Mouse (Mus musculus) midbrain, embryonic 16.5 days (tissue): ENCODE results near the gene Prkaca. TPM values are rescaled to one million over a fixed set of nuclear protein-coding genes. Genes with fewer than 3 reads are reported as not detected.

ENCODE experiments used
- ATAC-seq: fragments of 200-750 bp; cut with Nextera tagmentation; 2 replicates; pipeline ENCODE4 v1.8.0; 2017; ENCODE audit warnings: moderate TSS enrichment
- H3K27ac ChIP-seq: fragments of 300-500 bp; sonication (generic); 2 replicates; pipeline ENCODE4 v1.5.1; 2014; ENCODE audit warnings: mild to moderate bottlenecking, low read length, mixed read lengths
- H3K27me3 ChIP-seq: fragments of 300-500 bp; sonication (generic); 2 replicates; pipeline ENCODE4 v1.6.1; 2014; ENCODE audit warnings: low read depth, low read length, mixed read lengths; ENCODE audit not compliant: control insufficient read depth, insufficient read depth
- H3K36me3 ChIP-seq: fragments of 300-500 bp; sonication (generic); 2 replicates; pipeline ENCODE4 v1.6.1; 2014; ENCODE audit warnings: mild to moderate bottlenecking, low read length, moderate library complexity, mixed read lengths; ENCODE audit not compliant: control insufficient read depth, insufficient read depth
- H3K4me1 ChIP-seq: fragments of 300-500 bp; sonication (generic); 2 replicates; pipeline ENCODE4 v1.6.1; 2014; ENCODE audit warnings: mild to moderate bottlenecking, low read length, mixed read lengths; ENCODE audit not compliant: control insufficient read depth, insufficient read depth
- H3K4me2 ChIP-seq: fragments of 300-500 bp; sonication (generic); 2 replicates; pipeline ENCODE4 v1.6.1; 2014; ENCODE audit warnings: mild to moderate bottlenecking, low read length, mixed read lengths
- H3K4me3 ChIP-seq: fragments of 300-500 bp; sonication (generic); 2 replicates; pipeline ENCODE4 v1.5.1; 2014; ENCODE audit warnings: low read depth, mild to moderate bottlenecking, low read length, moderate library complexity, mixed read lengths
- H3K9ac ChIP-seq: fragments of 300-500 bp; sonication (generic); 2 replicates; pipeline ENCODE4 v1.6.1; 2014; ENCODE audit warnings: low read depth, low read length, mixed read lengths
- H3K9me3 ChIP-seq: fragments of 300-500 bp; sonication (generic); replicated peaks from 2 replicates; pipeline ENCODE4 v1.6.1; 2014; ENCODE audit warnings: mild to moderate bottlenecking, low read length, mixed read lengths; ENCODE audit not compliant: control insufficient read depth, poor library complexity, severe bottlenecking
- WGBS: fragments of 180-500 bp; shearing (Covaris S2); extraction: QIAGEN DNeasy Blood & Tissue Kit; methylation state at CpG from one replicate; pipeline ENCODE4 v1.1.7; 2014; 5-methylcytosine and 5-hydroxymethylcytosine counted together
- polyA plus RNA-seq: library from polyadenylated mRNA; unstranded; fragments of >200 nt; fragmentation: Nextera tagmentation; extraction: Ambion mirVana; gene quantifications from 2 replicates; pipeline ENCODE4 v1.2.1, GENCODE M21; 2015

Gene Prkaca
- polyA plus RNA-seq, 1 experiment from 2014 or later, result 231 TPM

DNA sequence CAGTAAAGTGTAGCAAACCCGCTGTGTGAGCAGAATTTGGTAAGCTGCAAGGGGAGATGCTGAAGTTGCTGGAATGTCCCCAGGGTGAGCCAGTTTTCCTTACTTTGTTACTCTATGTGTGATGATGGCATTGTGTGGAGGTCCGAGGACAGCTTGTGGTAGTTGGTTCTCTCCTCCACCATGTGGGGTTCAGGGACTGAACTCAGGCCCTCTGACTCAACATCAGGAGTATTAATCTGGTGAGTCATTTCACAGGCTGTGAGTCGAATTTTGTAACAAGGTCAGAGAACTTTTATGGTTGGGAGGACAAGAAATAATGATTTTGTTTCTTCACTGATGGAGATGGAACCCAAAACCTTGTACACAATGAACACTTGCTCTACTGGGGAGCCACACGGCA, 60.0 kb downstream of the Prkaca start:
- Histone ChIP-seq H3K27me3 (peaks cover 6% of the 10 kb centered on the region), H3K36me3 (no peaks in the 10 kb centered on the region), H3K9me3 (no peaks in the 10 kb centered on the region), H3K4me3 (no peak overlapping the region), H3K4me1 (no peaks in the 10 kb centered on the region), H3K27ac (no peak overlapping the region), H3K9ac (no peak overlapping the region), H3K4me2 (no peak overlapping the region)
- WGBS, result 77% methylated on average over 4 of the region's 4 CpGs
- ATAC-seq, result no peak

DNA sequence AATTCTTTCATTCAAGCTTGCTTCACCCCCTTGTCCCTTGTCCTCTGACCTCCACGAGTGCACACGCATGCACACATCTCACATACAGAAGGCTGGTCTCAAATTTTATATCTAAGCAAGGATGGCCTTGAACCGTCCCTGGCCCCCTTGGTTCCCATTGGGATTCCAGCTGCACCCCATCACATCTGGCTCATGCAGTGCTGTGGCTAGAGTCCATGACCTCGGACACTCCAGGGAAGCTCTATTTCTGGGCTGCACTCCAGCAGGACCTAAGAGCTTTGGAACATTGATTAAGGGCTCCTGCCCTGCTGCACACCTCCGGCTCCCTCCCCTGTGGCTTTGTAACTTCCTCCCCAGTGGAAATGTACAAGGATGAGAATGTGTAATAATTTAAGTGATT, 65.2 kb downstream of the Prkaca start:
- ATAC-seq, result no peak

DNA sequence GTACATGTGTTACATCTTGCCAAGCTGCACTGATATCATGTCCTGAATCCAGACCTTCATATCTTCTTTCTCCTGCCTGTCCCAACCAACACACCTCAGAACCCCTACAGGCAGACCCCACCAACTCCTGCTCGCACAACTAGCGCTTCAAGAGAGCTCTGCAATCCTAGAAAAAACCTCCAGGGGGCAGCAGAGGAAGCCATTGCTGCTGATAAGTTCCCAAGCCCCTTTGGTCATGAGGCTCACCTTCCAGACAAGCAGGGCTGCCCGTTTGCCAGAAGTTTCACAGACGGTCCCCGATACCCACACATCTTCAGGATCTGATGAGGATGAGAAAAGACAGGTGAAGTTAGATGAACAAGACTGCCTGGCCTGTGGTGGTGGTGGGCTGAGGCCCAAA, 66.3 kb downstream of the Prkaca start:
- H3K27me3 ChIP-seq, result peaks cover 31% of the 10 kb centered on the region
- H3K36me3 ChIP-seq, result no peaks in the 10 kb centered on the region
- H3K9me3 ChIP-seq, result no peaks in the 10 kb centered on the region
- H3K27ac ChIP-seq, result no peak overlapping the region
- H3K9ac ChIP-seq, result no peak overlapping the region
- H3K4me1 ChIP-seq, result peaks cover 4% of the 10 kb centered on the region; the same call in 1 of the 2 replicates
- H3K4me2 ChIP-seq, result no peak overlapping the region
- 0 out of 2 replicates have a peak, but pooled peaks have one; percentile 30 for ATAC-seq
- 14% methylated on average over 5 of the region's 5 CpGs for WGBS
- no peak overlapping the region for H3K4me3 ChIP-seq

More for the DNA sequence above, 65.2 kb downstream of the Prkaca start:
- H3K4me2 ChIP-seq, result no peak overlapping the region
- peaks cover 21% of the 10 kb centered on the region for H3K27me3 ChIP-seq
- 85% methylated on average over 5 of the region's 5 CpGs for WGBS
- H3K36me3 ChIP-seq, result no peaks in the 10 kb centered on the region
- no peak overlapping the region for H3K27ac ChIP-seq
- H3K4me1 ChIP-seq, result peaks cover 4% of the 10 kb centered on the region; the same call in 1 of the 2 replicates
- no peaks in the 10 kb centered on the region for H3K9me3 ChIP-seq
- no peak overlapping the region for H3K4me3 ChIP-seq
- H3K9ac ChIP-seq, result no peak overlapping the region

DNA sequence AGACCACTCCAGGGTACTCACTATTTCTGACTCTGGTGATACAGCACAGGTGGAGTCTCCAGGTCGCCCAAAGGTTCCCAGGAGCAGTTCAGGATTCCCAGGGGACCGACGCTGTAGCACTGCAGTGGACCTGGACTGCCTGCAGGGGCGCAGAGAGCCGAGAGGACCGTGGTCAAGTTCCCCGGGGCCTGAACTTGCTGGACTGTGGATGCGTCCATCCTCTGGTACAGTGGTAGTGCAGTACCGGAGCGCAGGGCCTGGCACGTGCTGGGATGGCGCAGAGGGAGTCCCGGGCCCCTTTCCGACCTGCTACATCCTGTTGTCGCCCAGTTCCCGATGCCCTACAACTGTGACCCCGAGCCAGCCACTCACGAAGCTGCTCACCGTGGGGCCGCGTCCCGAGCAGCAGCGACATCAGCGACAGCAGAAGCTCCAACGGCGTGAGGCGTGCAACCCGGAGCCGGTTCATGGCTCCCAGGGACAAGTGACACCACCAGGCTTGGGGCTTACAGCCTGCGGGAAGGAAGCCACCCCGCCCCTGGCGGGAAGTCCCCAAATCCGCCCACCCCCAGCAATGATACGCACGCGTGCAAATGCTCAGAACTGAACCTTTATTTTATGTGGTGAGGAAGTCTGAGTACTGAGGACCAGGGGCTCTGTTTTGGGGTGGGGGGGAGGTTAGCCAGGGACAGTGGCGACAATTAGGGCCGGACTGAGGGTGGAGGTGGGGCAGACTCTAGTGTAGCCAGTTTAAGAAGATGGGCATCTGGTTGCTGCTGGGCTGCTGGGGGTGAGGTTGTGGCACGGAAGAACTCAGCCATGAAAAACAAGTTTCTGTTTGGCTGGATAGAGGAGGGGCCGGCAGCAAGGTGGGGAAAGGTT, 69.5 kb downstream of the Prkaca start, which contains the start of gene Il27ra:
Gene Il27ra, minus strand, starts transcription at position 524 of the 882 bp plus-strand sequence.
- H3K27ac ChIP-seq, result no peak within 1 kb of the TSS
- H3K36me3 ChIP-seq, result no peaks in the 10 kb centered on the region
- peak; percentile 49; the same call in 1 of the 2 replicates for ATAC-seq
- 3% methylated on average over 40 of the region's 40 CpGs for WGBS
- H3K4me2 ChIP-seq, result peak within 1 kb of the TSS; percentile 51
- 0 out of 2 replicates have a peak within 1 kb of the TSS, but pooled peaks have one; percentile 23 for H3K9ac ChIP-seq
- peaks cover 6% of the 10 kb centered on the region; the same call in 1 of the 2 replicates for H3K4me1 ChIP-seq
- H3K9me3 ChIP-seq, result no peaks in the 10 kb centered on the region
- H3K4me3 ChIP-seq, result peak within 1 kb of the TSS; percentile 22
- H3K27me3 ChIP-seq, result peaks cover 42% of the 10 kb centered on the region

DNA sequence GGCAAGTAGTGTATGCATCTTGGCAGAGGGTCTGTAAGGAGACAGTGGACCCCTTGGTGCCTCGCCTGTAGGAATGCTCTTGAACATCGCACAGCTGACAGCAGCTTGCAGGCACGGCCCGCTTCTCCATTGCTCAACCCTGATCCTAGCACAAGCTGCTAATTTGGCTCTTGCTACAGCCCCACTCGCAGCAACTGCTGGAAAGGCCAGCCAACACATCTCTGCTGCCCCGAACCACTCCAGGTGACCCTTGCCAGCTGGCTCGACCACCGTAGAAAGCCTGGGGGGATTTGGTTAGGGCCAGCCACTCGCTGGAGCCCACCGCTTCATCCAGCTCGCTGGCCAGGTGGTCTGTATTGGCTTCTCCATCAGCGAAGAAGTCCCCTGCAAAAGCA, 70.2 kb downstream of the Prkaca start:
- peaks cover 6% of the 10 kb centered on the region; the same call in 1 of the 2 replicates for H3K4me1 ChIP-seq
- H3K36me3 ChIP-seq, result no peaks in the 10 kb centered on the region
- H3K9ac ChIP-seq, result no peak overlapping the region
- H3K27ac ChIP-seq, result no peak overlapping the region
- ATAC-seq, result no peak
- H3K9me3 ChIP-seq, result no peaks in the 10 kb centered on the region
- H3K4me3 ChIP-seq, result no peak overlapping the region
- H3K4me2 ChIP-seq, result no peak overlapping the region
- WGBS, result 35% methylated on average over 12 of the region's 12 CpGs
- peaks cover 42% of the 10 kb centered on the region for H3K27me3 ChIP-seq

DNA sequence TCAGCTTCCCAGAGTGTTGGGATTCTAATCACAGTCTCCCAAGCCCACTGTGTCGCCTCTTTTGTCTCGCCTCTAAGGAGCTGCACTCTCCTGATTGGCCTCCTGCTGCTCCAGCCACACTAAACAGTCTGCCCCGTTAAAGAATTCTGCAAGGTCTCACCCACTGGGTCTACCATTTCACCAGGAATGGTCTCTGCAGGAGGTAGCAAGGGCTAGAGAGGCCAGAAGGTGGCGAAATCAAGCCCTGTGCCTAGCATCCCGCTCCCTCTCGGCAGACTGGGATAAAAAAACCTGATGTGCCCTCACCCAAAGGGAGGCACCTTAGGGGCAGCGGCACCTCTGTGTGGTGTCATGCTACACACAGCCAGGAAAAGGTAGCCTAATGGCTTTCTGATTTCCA, 71.3 kb downstream of the Prkaca start:
- no peak overlapping the region for H3K27ac ChIP-seq
- H3K36me3 ChIP-seq, result no peaks in the 10 kb centered on the region
- whole genome bisulfite sequencing, result 8% methylated on average over 7 of the region's 7 CpGs
- H3K4me2 ChIP-seq, result no peak overlapping the region
- no peak for ATAC-seq
- no peak overlapping the region for H3K9ac ChIP-seq
- H3K27me3 ChIP-seq, result peaks cover 42% of the 10 kb centered on the region
- H3K4me3 ChIP-seq, result no peak overlapping the region
- H3K4me1 ChIP-seq, result peaks cover 6% of the 10 kb centered on the region; the same call in 1 of the 2 replicates
- no peaks in the 10 kb centered on the region for H3K9me3 ChIP-seq

DNA sequence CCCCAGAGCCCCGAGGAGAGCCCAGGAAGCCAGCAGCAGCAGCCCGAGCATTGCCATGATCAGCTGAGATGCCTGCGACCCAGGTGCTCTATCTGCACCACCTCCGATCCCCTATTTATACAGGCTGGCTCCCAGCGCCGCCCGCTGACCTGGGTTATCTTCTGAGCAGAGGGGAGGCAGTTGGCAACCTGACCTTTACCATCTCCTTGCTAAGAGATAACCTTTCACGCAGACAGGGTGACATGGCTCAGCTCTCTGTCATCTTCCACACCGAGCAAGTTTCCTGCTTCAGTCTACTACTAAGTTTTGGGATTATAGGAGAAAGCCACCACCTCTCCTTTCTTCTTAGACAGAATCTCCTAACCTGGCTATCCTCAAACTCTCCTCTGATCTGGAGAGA, 72.1 kb downstream of the Prkaca start, which contains the start of gene Rln3:
Gene Rln3, minus strand, starts transcription at position 101 of the 400 bp plus-strand sequence.
- H3K9ac ChIP-seq, result peak within 1 kb of the TSS; percentile 30; the same call in 1 of the 2 replicates
- no peaks in the 10 kb centered on the region for H3K36me3 ChIP-seq
- H3K4me2 ChIP-seq, result no peak within 1 kb of the TSS
- ATAC-seq, result no peak
- 7% methylated on average over 9 of the region's 9 CpGs for WGBS
- peaks cover 6% of the 10 kb centered on the region; the same call in 1 of the 2 replicates for H3K4me1 ChIP-seq
- H3K4me3 ChIP-seq, result no peak within 1 kb of the TSS
- H3K27ac ChIP-seq, result no peak within 1 kb of the TSS
- H3K27me3 ChIP-seq, result peaks cover 42% of the 10 kb centered on the region
- H3K9me3 ChIP-seq, result no peaks in the 10 kb centered on the region
